Mouse (Mus musculus) forebrain, embryonic 16.5 days (tissue): Measurements from ENCODE around the gene Plpp4. TPM values are rescaled to one million over a fixed set of nuclear protein-coding genes. Genes with fewer than 3 reads are reported as not detected.
A peak's percentile ranks its signal among the peaks of the same experiment; 100 is the strongest.

Experiments used
- ATAC-seq: fragments of 200-750 bp; cut with Nextera tagmentation; 2 replicates; pipeline ENCODE4 v1.8.0; 2017; ENCODE audit warnings: mild to moderate bottlenecking, moderate library complexity
- H3K27ac ChIP-seq: fragments of 300-500 bp; sonication (generic); 2 replicates; pipeline ENCODE4 v1.5.1; 2014; ENCODE audit warnings: low read length, control low read depth
- H3K27me3 ChIP-seq: fragments of 300-500 bp; sonication (generic); replicated peaks from 2 replicates; pipeline ENCODE4 v1.6.1; 2014; ENCODE audit warnings: low read length; ENCODE audit not compliant: control insufficient read depth, insufficient read depth
- H3K36me3 ChIP-seq: fragments of 300-500 bp; sonication (generic); 2 replicates; pipeline ENCODE4 v1.6.1; 2014; ENCODE audit not compliant: control insufficient read depth, insufficient read depth
- H3K4me1 ChIP-seq: fragments of 300-500 bp; sonication (generic); replicated peaks from 2 replicates; pipeline ENCODE4 v1.6.1; 2014; ENCODE audit warnings: low read length; ENCODE audit not compliant: control insufficient read depth, insufficient read depth
- H3K4me2 ChIP-seq: fragments of 300-500 bp; sonication (generic); 2 replicates; pipeline ENCODE4 v1.6.1; 2014; ENCODE audit warnings: mild to moderate bottlenecking, low read length, control low read depth
- H3K4me3 ChIP-seq: fragments of 300-500 bp; sonication (generic); replicated peaks from 2 replicates; pipeline ENCODE4 v1.5.1; 2014; ENCODE audit warnings: mild to moderate bottlenecking, low read length, control low read depth
- H3K9ac ChIP-seq: fragments of 300-500 bp; sonication (generic); replicated peaks from 2 replicates; pipeline ENCODE4 v1.6.1; 2014; ENCODE audit warnings: low read depth, low read length, control low read depth
- H3K9me3 ChIP-seq: fragments of 300-500 bp; sonication (generic); 2 replicates; pipeline ENCODE4 v1.6.1; 2016; ENCODE audit warnings: low read length; ENCODE audit not compliant: control insufficient read depth
- WGBS: fragments of 180-500 bp; shearing (Covaris S2); extraction: QIAGEN DNeasy Blood & Tissue Kit; methylation state at CpG from one replicate; pipeline ENCODE4 v1.1.7; 2014; 5-methylcytosine and 5-hydroxymethylcytosine counted together
- polyA plus RNA-seq: library from polyadenylated mRNA; unstranded; fragments of >200 nt; fragmentation: Nextera tagmentation; extraction: Ambion mirVana; gene quantifications from 2 replicates; pipeline ENCODE4 v1.2.1, GENCODE M21; 2015

Plpp4 gene
- polyA plus RNA-seq, 1 experiment from 2014 or later = 3.2 TPM

DNA sequence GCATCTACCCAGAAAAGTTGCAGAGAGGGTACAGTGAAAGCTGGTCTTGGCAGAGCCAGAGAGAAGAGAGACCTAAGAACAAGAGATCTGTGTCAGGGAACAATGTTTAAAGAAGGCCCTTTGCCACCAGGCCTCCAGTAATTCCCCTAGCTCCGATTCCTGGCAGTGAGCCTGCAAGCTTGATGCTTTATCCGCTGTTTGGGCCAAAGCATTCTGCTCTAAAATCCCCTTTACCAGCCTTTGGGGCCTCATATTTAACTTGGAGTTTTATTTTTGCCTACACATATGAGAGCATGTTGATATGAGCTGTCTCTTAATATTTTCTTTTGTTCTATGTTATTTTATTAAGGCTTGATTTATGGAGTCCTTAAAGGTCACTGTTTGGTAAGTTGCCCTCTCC is 57.1 kb downstream of the Plpp4 start:
- Histone ChIP-seq H3K9me3 (no peaks in the 10 kb centered on the region), H3K36me3 (no peaks in the 10 kb centered on the region), H3K4me1 (no peaks in the 10 kb centered on the region; the same call in 1 of the 2 replicates), H3K27me3 (no peaks in the 10 kb centered on the region), H3K4me3 (no peak overlapping the region), H3K27ac (no peak overlapping the region), H3K4me2 (no peak overlapping the region), H3K9ac (no peak overlapping the region)
- 39% methylated on average over 2 of the region's 2 CpGs for WGBS
- no peak for ATAC-seq

DNA sequence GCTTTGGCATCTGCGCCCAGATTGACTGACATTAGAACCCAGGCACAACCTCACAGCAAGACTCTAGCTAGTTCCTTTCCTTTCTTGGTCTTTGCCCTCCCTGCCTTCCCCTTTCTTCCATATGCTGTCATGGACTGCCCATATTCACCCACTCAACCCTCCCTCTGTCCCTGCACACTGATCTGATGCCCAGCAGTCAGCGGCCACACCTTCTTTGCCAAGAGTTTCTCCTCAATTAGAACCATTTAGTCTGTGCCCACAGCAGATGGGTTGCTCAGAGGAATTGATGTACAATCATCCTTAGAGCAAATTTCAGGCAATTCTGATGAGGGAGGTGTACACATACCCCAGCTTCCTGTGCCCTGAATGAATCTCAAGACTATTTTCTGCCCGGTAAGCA is 83.3 kb downstream of the Plpp4 start:
- Histone ChIP-seq H3K27me3 (no peaks in the 10 kb centered on the region), H3K4me2 (no peak overlapping the region), H3K9me3 (no peaks in the 10 kb centered on the region), H3K4me1 (no peaks in the 10 kb centered on the region), H3K27ac (no peak overlapping the region), H3K36me3 (no peaks in the 10 kb centered on the region), H3K9ac (no peak overlapping the region), H3K4me3 (no peak overlapping the region)
- ATAC-seq = no peak
- WGBS = 93% methylated on average over 3 of the region's 3 CpGs

DNA sequence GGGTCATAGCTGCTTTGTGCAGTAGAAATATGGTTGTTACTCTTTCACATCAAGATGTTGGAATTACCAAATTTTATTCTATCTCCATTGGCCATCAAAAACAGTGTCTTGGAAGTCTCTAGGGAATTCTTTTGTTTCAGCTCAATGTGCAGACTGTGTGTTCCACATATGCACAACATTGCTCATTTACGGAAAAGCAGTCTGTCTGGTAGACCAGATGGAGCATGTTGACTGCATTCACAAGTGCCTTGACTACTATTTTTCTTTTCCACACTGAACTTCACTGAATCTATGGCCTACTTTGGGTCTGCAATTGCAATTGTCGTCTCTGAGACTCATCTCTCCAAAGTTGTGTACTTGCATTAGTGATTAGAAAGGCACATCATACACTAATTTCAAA is 98.7 kb downstream of the Plpp4 start:
- ATAC-seq = no peak
- H3K36me3 ChIP-seq = no peaks in the 10 kb centered on the region
- 88% methylated on average over 2 of the region's 2 CpGs for WGBS

DNA sequence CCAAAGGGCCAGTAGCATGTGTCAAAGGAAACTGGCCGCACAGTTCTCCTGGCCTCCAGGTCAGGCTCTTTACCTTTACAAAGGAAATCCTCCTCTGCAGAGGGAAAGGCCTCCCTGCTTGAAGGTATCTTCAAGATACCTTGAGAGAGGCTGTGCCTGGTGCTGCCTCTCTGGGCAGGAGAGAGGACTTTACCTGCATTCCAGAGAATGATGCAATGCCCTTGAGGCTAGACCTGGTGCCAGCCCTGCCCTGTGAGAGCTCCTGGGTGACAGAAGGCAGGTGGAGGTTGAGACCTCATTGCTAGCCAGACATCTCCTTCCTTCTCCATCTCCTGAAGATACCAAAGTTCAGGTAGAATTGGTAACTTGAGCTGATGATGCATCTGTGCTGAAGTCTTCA is 118.5 kb downstream of the Plpp4 start:
- Histone ChIP-seq H3K27ac (no peak overlapping the region), H3K27me3 (no peaks in the 10 kb centered on the region), H3K9ac (no peak overlapping the region), H3K4me1 (no peaks in the 10 kb centered on the region), H3K4me2 (no peak overlapping the region), H3K36me3 (no peaks in the 10 kb centered on the region), H3K4me3 (no peak overlapping the region), H3K9me3 (no peaks in the 10 kb centered on the region)
- 93% methylated on average over 1 of the region's 1 CpGs for WGBS
- ATAC-seq = no peak

More for the DNA sequence above, 98.7 kb downstream of the Plpp4 start:
- no peaks in the 10 kb centered on the region for H3K9me3 ChIP-seq
- no peaks in the 10 kb centered on the region for H3K4me1 ChIP-seq
- H3K4me3 ChIP-seq = no peak overlapping the region
- H3K9ac ChIP-seq = no peak overlapping the region
- no peak overlapping the region for H3K4me2 ChIP-seq
- no peak overlapping the region for H3K27ac ChIP-seq
- H3K27me3 ChIP-seq = no peaks in the 10 kb centered on the region

DNA sequence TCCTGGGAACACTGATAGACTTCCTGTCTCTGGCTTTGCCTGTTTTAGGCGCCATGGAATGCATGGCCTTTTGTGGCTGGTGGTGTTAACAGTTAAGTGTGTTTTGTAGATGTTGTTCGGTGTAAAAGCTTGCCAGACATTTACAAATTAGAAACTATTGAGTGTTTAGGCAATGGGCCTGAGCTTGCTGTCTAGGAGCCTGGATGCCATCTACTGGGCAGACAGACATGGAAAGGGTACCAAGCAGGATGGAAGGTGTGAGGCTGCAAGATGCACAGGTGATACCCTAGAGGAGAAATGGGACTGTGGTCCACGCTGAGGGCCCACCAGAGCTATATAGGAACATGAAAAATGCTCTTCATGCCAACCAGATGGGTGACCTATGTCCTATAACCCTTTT is 128.3 kb downstream of the Plpp4 start:
- no peak overlapping the region for H3K4me2 ChIP-seq
- WGBS = 67% methylated on average over 3 of the region's 3 CpGs
- ATAC-seq = no peak
- H3K9me3 ChIP-seq = no peaks in the 10 kb centered on the region
- H3K4me1 ChIP-seq = no peaks in the 10 kb centered on the region
- no peak overlapping the region for H3K9ac ChIP-seq
- peaks cover 14% of the 10 kb centered on the region for H3K27me3 ChIP-seq
- no peak overlapping the region for H3K4me3 ChIP-seq
- H3K36me3 ChIP-seq = no peaks in the 10 kb centered on the region
- no peak overlapping the region for H3K27ac ChIP-seq

GRCm38 (mm10) chr7:129392835-129393489 is 136.1 kb downstream of the Plpp4 start:
- Histone ChIP-seq H3K36me3 (no peaks in the 10 kb centered on the region), H3K9ac (no peak overlapping the region), H3K4me2 (no peak overlapping the region), H3K9me3 (no peaks in the 10 kb centered on the region), H3K4me3 (no peak overlapping the region), H3K27ac (no peak overlapping the region), H3K27me3 (peaks cover 52% of the 10 kb centered on the region), H3K4me1 (no peaks in the 10 kb centered on the region)
- ATAC-seq = peak; percentile 69
- WGBS = 9% methylated on average over 11 of the region's 11 CpGs

GRCm38 (mm10) chr7:129396561-129396960 is 139.7 kb downstream of the Plpp4 start:
- Histone ChIP-seq H3K4me3 (no peak overlapping the region), H3K36me3 (no peaks in the 10 kb centered on the region), H3K27ac (no peak overlapping the region), H3K9ac (no peak overlapping the region), H3K4me1 (no peaks in the 10 kb centered on the region), H3K27me3 (peaks cover 33% of the 10 kb centered on the region), H3K4me2 (no peak overlapping the region), H3K9me3 (no peaks in the 10 kb centered on the region)
- WGBS = 86% methylated on average over 5 of the region's 5 CpGs
- no peak for ATAC-seq

GRCm38 (mm10) chr7:129399071-129399470 is 142.2 kb downstream of the Plpp4 start:
- Histone ChIP-seq H3K27ac (no peak overlapping the region), H3K9ac (no peak overlapping the region), H3K4me3 (no peak overlapping the region), H3K4me2 (no peak overlapping the region), H3K36me3 (no peaks in the 10 kb centered on the region), H3K27me3 (peaks cover 28% of the 10 kb centered on the region), H3K4me1 (peaks cover 5% of the 10 kb centered on the region), H3K9me3 (no peaks in the 10 kb centered on the region)
- no peak for ATAC-seq
- WGBS = 85% methylated on average over 7 of the region's 7 CpGs

GRCm38 (mm10) chr7:129402695-129403364 is 146.0 kb downstream of the Plpp4 start:
- WGBS = 23% methylated on average over 13 of the region's 13 CpGs
- Histone ChIP-seq H3K4me3 (no peak overlapping the region), H3K4me2 (0 out of 2 replicates have a peak overlapping the region, but pooled peaks have one; percentile 1), H3K36me3 (no peaks in the 10 kb centered on the region), H3K4me1 (peaks cover 15% of the 10 kb centered on the region), H3K27ac (no peak overlapping the region), H3K27me3 (peaks cover 9% of the 10 kb centered on the region), H3K9me3 (no peaks in the 10 kb centered on the region), H3K9ac (no peak overlapping the region)
- ATAC-seq = peak; percentile 91
